In the genomic region with DNA sequence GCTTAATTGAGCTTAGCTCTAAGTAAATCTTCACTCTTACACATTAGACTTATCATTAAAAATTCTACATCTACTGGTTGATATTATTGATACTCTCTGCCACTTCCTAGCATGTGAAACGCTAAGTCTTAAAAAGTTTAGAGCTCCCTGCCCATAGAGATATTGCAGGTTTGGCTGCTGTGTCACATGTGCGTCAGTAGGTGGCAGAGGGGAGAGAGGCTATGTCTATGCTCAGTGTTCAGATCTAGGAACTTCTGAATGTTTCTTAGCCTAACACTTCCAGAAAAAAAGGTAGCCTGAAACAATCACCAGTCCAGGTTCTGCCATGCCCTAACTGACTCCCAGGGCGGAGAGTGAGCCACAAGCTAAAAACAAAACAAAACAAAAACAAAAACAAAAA, we compare ENCODE assay signal across 9 mouse cellular contexts.
DNase-seq lines count a peak whose midpoint lies in the region; ATAC-seq and TF ChIP-seq lines count a peak whose summit lies in the region.
"Had no signal": no experiment of that assay in that cellular context is flagged by ENCODE, and none has a peak within 500 bp of the region (broad histone marks: within the 10 kb centered on the region; RNA-seq: fewer than 3 reads in every experiment).

No protein-coding gene starts in this region.

- H3K9me3 ChIP-seq in ES-E14 (ENCODE audit: control insufficient read depth, insufficient read depth, low read depth, low read length), result no peaks in the 10 kb centered on the region

- peak; percentile 76 for TF ChIP-seq CTCF in layer of hippocampus, adult 2 months (conservative IDR thresholded peaks at IDR 0.05)

- ATAC-seq in granulocyte monocyte progenitor cell, adult 5-6 weeks (replicated peaks; ENCODE audit: poor library complexity, severe bottlenecking), result peak; percentile 48; the same call in 1 of the 2 replicates

- DNase-seq in adrenal gland, adult 2 months, result peak; percentile 20
- DNase-seq in adrenal gland, postnatal 25 days, result no peak
- DNase-seq in layer of hippocampus, adult 2 months (ENCODE audit: low spot score in 2 of 2), result peak in 1 of 2 experiments; percentile 31
- no peak for DNase-seq in layer of hippocampus, postnatal 36 days
- DNase-seq in ES-E14 (ENCODE audit: low read depth, low spot score), result peak; percentile 29
- no peak for DNase-seq in urinary bladder, postnatal 10 days (ENCODE audit: low spot score)
- DNase-seq in thymus, postnatal 36 days, result no peak
- DNase-seq: B cell, adult 2 months had no signal

- no peak overlapping the region for H3K27ac ChIP-seq in layer of hippocampus, adult 2 months
- no peak overlapping the region for H3K27ac ChIP-seq in ES-E14 (ENCODE audit: insufficient read depth, low read depth, low read length, poor library complexity, severe bottlenecking)

- in situ Hi-C loops in ES-E14 (cut with MboI; ENCODE audit: low sequenced_read_pairs in 2 of 2, unreplicated experiment in 2 of 2), result no loop called here

- no peaks in the 10 kb centered on the region for H3K36me3 ChIP-seq in ES-E14 (ENCODE audit: control insufficient read depth, insufficient read depth, low read length, poor library complexity, severe bottlenecking)

- H3K4me3 ChIP-seq in layer of hippocampus, adult 2 months, result no peak overlapping the region
- no peak overlapping the region for H3K4me3 ChIP-seq in ES-E14 (ENCODE audit: insufficient read depth in 1 of 2, low read depth in 1 of 2, low read length in 2 of 2, poor library complexity in 1 of 2, severe bottlenecking in 1 of 2)

- no peak overlapping the region for H3K9ac ChIP-seq in ES-E14 (ENCODE audit: insufficient read depth, low read depth, low read length, poor library complexity, severe bottlenecking)

- H3K4me1 ChIP-seq in ES-E14 (ENCODE audit: control insufficient read depth in 2 of 2, insufficient read depth in 2 of 2, low read length in 2 of 2, poor library complexity in 1 of 2), result no peaks in the 10 kb centered on the region

TF ChIP-seq in ES-E14, 5 proteins besides CTCF, POLR2A, EP300 and RAD21:
- TF ChIP-seq MAFK (IDR thresholded peaks at IDR 0.05; ENCODE audit: insufficient read depth, low read depth, low read length), result no peak
- peak; percentile 58; the same call in 1 of the 2 replicates for TF ChIP-seq ZC3H11A (IDR thresholded peaks at IDR 0.05; ENCODE audit: borderline replicate concordance, low read depth, low read length)
- TF ChIP-seq CHD2 (IDR thresholded peaks at IDR 0.05; ENCODE audit: low read depth, low read length), result no peak
- TF ChIP-seq HCFC1 (IDR thresholded peaks at IDR 0.05; ENCODE audit: borderline replicate concordance, insufficient read depth, low read length), result no peak

Comparison
In these comparisons a context has a peak if more than half of its experiments do, and no peak if none do; other contexts are left out.
1. DNase-seq: peak in adrenal gland, adult 2 months (single experiment) and ES-E14 (single experiment); none in adrenal gland, postnatal 25 days (single experiment), layer of hippocampus, postnatal 36 days (0 of 2), urinary bladder, postnatal 10 days (single experiment) and thymus, postnatal 36 days (0 of 2).